Mouse (Mus musculus) forebrain, embryonic 15.5 days (tissue): Measurements from ENCODE around the gene Obscn. TPM values are rescaled to one million over a fixed set of nuclear protein-coding genes. Genes with fewer than 3 reads are reported as not detected.

Source experiments
- ATAC-seq: fragments of 200-750 bp; cut with Nextera tagmentation; replicated peaks from 2 replicates; pipeline ENCODE4 v1.8.0; 2017; ENCODE audit warnings: mild to moderate bottlenecking, moderate TSS enrichment, moderate library complexity
- H3K27ac ChIP-seq: fragments of 300-500 bp; sonication (generic); replicated peaks from 2 replicates; pipeline ENCODE4 v1.5.1; 2015; ENCODE audit warnings: mild to moderate bottlenecking, inconsistent platforms
- H3K27me3 ChIP-seq: fragments of 300-500 bp; sonication (generic); 2 replicates; pipeline ENCODE4 v1.6.1; 2015; ENCODE audit warnings: inconsistent platforms
- H3K36me3 ChIP-seq: fragments of 300-500 bp; sonication (generic); 2 replicates; pipeline ENCODE4 v1.6.1; 2015; ENCODE audit warnings: mild to moderate bottlenecking, inconsistent platforms
- H3K4me1 ChIP-seq: fragments of 300-500 bp; sonication (generic); 2 replicates; pipeline ENCODE4 v1.6.1; 2015; ENCODE audit warnings: inconsistent platforms
- H3K4me2 ChIP-seq: fragments of 300-500 bp; sonication (generic); replicated peaks from 2 replicates; pipeline ENCODE4 v1.6.1; 2015; ENCODE audit warnings: mild to moderate bottlenecking, inconsistent platforms
- H3K4me3 ChIP-seq: fragments of 300-500 bp; sonication (generic); 2 replicates; pipeline ENCODE4 v1.5.1; 2015; ENCODE audit warnings: mild to moderate bottlenecking, inconsistent platforms
- H3K9ac ChIP-seq: fragments of 300-500 bp; sonication (generic); replicated peaks from 2 replicates; pipeline ENCODE4 v1.6.1; 2015; ENCODE audit warnings: mild to moderate bottlenecking, inconsistent platforms
- H3K9me3 ChIP-seq: fragments of 300-500 bp; sonication (generic); 2 replicates; pipeline ENCODE4 v1.6.1; 2016; ENCODE audit warnings: inconsistent platforms
- WGBS: fragments of 180-500 bp; shearing (Covaris S2); methylation state at CpG from one replicate; pipeline ENCODE4 v1.1.7; 2015; ENCODE audit warnings: mixed read lengths; 5-methylcytosine and 5-hydroxymethylcytosine counted together
- polyA plus RNA-seq: library from polyadenylated mRNA; unstranded; fragments of >200 nt; fragmentation: Nextera tagmentation; extraction: Ambion mirVana; gene quantifications from 2 replicates; pipeline ENCODE4 v1.2.1, GENCODE M21; 2015

Obscn gene
- polyA plus RNA-seq, 1 experiment from 2014 or later: 0.19 TPM

DNA sequence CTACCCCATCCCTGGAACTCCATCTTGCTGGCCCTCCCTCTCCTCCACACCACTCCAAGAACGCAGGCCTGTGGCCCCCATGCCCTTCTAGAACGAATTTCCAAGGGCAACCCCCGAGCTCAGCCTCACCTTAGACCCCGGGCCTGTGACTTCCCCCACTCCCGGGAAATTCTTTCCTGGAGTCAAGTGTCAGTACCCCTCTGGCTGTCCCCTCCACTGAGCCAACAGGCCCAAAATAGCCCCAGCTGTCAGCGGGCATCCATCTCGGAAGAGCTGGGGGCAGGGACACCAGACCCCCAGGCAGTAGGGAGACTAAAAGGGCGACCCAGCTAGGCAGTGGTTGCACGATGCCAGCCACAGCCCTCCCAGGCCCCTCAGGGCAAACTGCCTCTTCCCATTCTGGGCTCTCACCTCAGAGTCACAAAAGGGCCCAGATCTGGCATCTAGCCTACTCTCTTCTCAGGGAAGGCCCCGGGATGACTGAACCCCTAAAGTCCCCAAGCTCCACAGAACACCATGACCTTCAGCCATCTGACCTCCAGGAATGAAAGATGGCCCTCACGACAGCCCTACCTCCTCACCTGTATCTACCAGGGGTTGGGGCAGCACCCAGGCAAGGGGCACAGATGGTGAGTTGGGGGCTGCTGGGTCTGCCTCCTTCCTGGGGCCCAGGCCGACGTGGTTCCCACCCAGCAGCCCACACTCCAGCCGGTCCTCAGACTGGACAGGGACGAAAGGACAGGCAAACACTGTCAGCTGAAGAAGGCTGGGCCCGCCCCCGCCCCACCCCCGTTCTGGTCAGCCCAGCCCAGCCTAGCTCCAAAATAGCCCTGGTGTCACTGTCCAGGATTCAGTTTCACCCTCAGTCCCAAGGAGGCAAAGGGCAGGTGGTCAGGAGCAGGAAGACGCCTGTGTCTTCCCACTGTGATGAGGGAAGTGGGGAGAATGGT, 2.6 kb upstream of the Obscn start:
- WGBS: 71% methylated on average over 19 of the region's 19 CpGs
- no peak for ATAC-seq
- H3K4me2 ChIP-seq: no peak overlapping the region
- peaks cover 40% of the 10 kb centered on the region for H3K27me3 ChIP-seq
- H3K4me1 ChIP-seq: peaks cover 3% of the 10 kb centered on the region; the same call in 1 of the 2 replicates
- H3K4me3 ChIP-seq: no peak overlapping the region
- no peak overlapping the region for H3K27ac ChIP-seq
- H3K36me3 ChIP-seq: no peaks in the 10 kb centered on the region
- no peaks in the 10 kb centered on the region for H3K9me3 ChIP-seq
- H3K9ac ChIP-seq: no peak overlapping the region

DNA sequence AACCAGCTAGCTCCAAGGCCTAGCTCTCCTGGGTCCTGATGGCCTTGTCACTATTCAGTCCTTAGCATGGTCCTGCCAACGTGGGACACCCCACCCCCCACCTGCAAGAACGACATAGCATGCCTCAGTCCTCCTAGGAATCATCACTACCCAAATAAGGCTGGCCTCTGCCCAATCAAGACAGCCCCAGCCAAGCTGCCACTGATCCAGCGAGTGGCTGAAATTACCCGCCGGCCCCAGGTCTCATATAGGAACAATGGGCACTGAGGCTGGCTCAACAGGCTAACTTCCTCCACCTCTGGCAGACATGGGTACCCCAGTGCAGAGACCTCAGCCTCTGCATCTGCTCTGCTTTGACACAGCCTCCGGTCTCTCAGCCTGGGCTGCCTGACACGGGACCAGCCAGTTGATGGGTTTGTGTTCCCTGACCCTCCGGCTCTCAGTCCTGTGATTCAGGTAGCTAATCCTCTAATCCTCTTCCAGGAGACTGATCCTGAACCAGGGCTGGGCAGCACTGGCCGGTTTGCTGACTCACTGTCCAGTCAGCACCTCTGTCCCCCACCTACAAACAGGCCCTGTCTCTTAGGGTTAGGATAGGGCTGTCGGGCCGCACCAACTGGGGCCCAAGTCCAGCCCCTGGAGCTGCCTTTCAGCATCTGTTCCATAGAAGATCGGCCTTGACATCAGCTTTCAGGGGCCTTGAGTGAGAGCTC, 948 bp upstream of the Obscn start:
- H3K4me1 ChIP-seq: peaks cover 3% of the 10 kb centered on the region; the same call in 1 of the 2 replicates
- 46% methylated on average over 12 of the region's 12 CpGs for WGBS
- peaks cover 54% of the 10 kb centered on the region for H3K27me3 ChIP-seq
- H3K9me3 ChIP-seq: no peaks in the 10 kb centered on the region
- no peak overlapping the region for H3K9ac ChIP-seq
- H3K27ac ChIP-seq: no peak overlapping the region
- H3K4me3 ChIP-seq: no peak overlapping the region
- no peak overlapping the region for H3K4me2 ChIP-seq
- H3K36me3 ChIP-seq: no peaks in the 10 kb centered on the region
- ATAC-seq: no peak

GRCm38 (mm10) chr11:59135051-59135820, 966 bp downstream of the Obscn start:
- ATAC-seq: no peak
- H3K9ac ChIP-seq: 0 out of 2 replicates have a peak overlapping the region, but pooled peaks have one; percentile 1
- H3K4me3 ChIP-seq: peak overlapping the region; percentile 25
- H3K27ac ChIP-seq: no peak overlapping the region
- H3K27me3 ChIP-seq: peaks cover 54% of the 10 kb centered on the region
- peak overlapping the region; percentile 40 for H3K4me2 ChIP-seq
- WGBS: 5% methylated on average over 55 of the region's 55 CpGs
- peaks cover 3% of the 10 kb centered on the region; the same call in 1 of the 2 replicates for H3K4me1 ChIP-seq
- H3K9me3 ChIP-seq: no peaks in the 10 kb centered on the region
- no peaks in the 10 kb centered on the region for H3K36me3 ChIP-seq

DNA sequence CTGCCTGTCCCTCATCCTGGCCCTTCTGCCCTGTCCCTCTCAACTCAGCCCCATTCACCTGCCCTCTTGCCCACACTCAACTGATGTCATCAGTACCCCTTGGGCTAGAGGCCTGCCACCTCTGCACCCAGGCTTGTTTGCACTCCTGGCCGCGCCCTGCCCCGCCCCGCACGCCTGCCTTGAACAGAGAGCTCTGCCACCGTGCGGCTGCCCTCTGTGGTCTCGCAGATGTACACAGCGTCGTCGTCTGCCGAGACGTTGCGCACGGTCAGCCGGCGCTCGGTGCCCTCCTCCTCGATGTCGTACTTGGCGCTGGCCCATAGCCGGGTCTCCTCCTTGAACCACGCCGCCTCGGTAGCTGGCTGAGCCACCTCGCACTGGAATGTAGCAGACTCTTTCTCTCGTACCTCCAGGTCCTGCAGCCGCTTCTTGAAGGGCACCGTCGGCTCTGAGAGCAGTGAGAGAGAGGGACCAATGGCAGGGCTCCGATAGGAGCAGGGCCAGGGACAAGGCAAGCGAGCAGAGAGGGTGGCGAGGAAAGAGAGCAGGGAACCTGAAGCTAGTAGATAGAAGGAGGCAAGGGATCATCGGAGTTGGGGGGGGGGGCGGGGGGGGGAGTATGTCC, 1.7 kb downstream of the Obscn start:
- peaks cover 3% of the 10 kb centered on the region; the same call in 1 of the 2 replicates for H3K4me1 ChIP-seq
- peak overlapping the region; percentile 12; the same call in 1 of the 2 replicates for H3K4me3 ChIP-seq
- peaks cover 54% of the 10 kb centered on the region for H3K27me3 ChIP-seq
- no peak for ATAC-seq
- no peaks in the 10 kb centered on the region for H3K36me3 ChIP-seq
- H3K27ac ChIP-seq: no peak overlapping the region
- no peak overlapping the region for H3K9ac ChIP-seq
- H3K9me3 ChIP-seq: no peaks in the 10 kb centered on the region
- peak overlapping the region; percentile 9; the same call in 1 of the 2 replicates for H3K4me2 ChIP-seq
- 6% methylated on average over 33 of the region's 35 CpGs for WGBS

GRCm38 (mm10) chr11:59132065-59132464, 4.1 kb downstream of the Obscn start:
- Histone ChIP-seq H3K4me1 (peaks cover 3% of the 10 kb centered on the region; the same call in 1 of the 2 replicates), H3K27me3 (peaks cover 45% of the 10 kb centered on the region)
- 68% methylated on average over 2 of the region's 3 CpGs for WGBS

GRCm38 (mm10) chr11:59131348-59131919, 4.8 kb downstream of the Obscn start:
- Histone ChIP-seq H3K4me1 (peaks cover 3% of the 10 kb centered on the region; the same call in 1 of the 2 replicates), H3K27ac (no peak overlapping the region), H3K4me2 (no peak overlapping the region), H3K36me3 (no peaks in the 10 kb centered on the region), H3K4me3 (no peak overlapping the region), H3K9me3 (no peaks in the 10 kb centered on the region), H3K9ac (no peak overlapping the region), H3K27me3 (peaks cover 39% of the 10 kb centered on the region)
- ATAC-seq: no peak
- 71% methylated on average over 18 of the region's 18 CpGs for WGBS

More at GRCm38 (mm10) chr11:59132065-59132464, 4.1 kb downstream of the Obscn start:
- H3K4me3 ChIP-seq: no peak overlapping the region
- no peak overlapping the region for H3K4me2 ChIP-seq
- H3K27ac ChIP-seq: no peak overlapping the region
- no peak overlapping the region for H3K9ac ChIP-seq
- H3K36me3 ChIP-seq: no peaks in the 10 kb centered on the region
- no peak for ATAC-seq
- no peaks in the 10 kb centered on the region for H3K9me3 ChIP-seq

GRCm38 (mm10) chr11:59130782-59131181, 5.4 kb downstream of the Obscn start:
- no peak overlapping the region for H3K9ac ChIP-seq
- no peak overlapping the region for H3K4me3 ChIP-seq
- ATAC-seq: no peak
- no peaks in the 10 kb centered on the region for H3K9me3 ChIP-seq
- H3K27me3 ChIP-seq: peaks cover 32% of the 10 kb centered on the region
- H3K36me3 ChIP-seq: no peaks in the 10 kb centered on the region
- H3K4me1 ChIP-seq: peaks cover 3% of the 10 kb centered on the region; the same call in 1 of the 2 replicates
- no peak overlapping the region for H3K27ac ChIP-seq
- WGBS: 88% methylated on average over 9 of the region's 9 CpGs
- H3K4me2 ChIP-seq: no peak overlapping the region

DNA sequence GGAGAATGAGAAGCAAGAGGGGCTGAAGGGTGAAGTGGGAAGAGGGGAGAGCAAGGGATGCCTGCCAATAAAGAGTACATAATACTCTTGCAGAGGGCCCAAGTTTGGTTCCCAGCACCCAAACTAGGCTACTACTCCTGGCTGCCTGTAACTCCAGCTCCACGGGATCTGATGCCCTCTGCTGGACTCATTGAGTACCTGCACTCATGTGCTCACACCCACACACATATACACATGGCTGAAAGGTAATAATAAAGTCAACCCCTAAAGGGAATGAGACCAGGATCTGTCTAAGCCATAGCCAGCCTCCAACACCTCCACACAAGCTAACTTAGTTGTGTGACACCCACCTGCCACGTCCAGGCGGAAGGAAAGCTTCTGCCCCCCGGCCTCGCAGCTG, 30.3 kb downstream of the Obscn start:
- Histone ChIP-seq H3K27me3 (no peaks in the 10 kb centered on the region), H3K9me3 (no peaks in the 10 kb centered on the region), H3K4me2 (no peak overlapping the region), H3K9ac (no peak overlapping the region), H3K36me3 (no peaks in the 10 kb centered on the region), H3K4me1 (no peaks in the 10 kb centered on the region), H3K27ac (no peak overlapping the region), H3K4me3 (no peak overlapping the region)
- 93% methylated on average over 5 of the region's 5 CpGs for WGBS
- no peak for ATAC-seq

- Histone ChIP-seq H3K9me3 (no peaks in the 10 kb centered on the region), H3K27ac (no peak overlapping the region), H3K4me3 (no peak overlapping the region), H3K27me3 (no peaks in the 10 kb centered on the region), H3K4me2 (no peak overlapping the region), H3K9ac (no peak overlapping the region), H3K4me1 (no peaks in the 10 kb centered on the region), H3K36me3 (no peaks in the 10 kb centered on the region)
- WGBS: 65% methylated on average over 3 of the region's 3 CpGs
- ATAC-seq: no peak
Measured at GRCm38 (mm10) chr11:59102324-59102723, 33.9 kb downstream of the Obscn start.

- no peak for ATAC-seq
- Histone ChIP-seq H3K4me2 (no peak overlapping the region), H3K4me1 (no peaks in the 10 kb centered on the region), H3K36me3 (no peaks in the 10 kb centered on the region), H3K9me3 (no peaks in the 10 kb centered on the region), H3K9ac (no peak overlapping the region), H3K4me3 (no peak overlapping the region), H3K27ac (no peak overlapping the region), H3K27me3 (no peaks in the 10 kb centered on the region)
- 20% methylated on average over 2 of the region's 2 CpGs for WGBS
Measured at GRCm38 (mm10) chr11:59098339-59098738, 37.9 kb downstream of the Obscn start.

DNA sequence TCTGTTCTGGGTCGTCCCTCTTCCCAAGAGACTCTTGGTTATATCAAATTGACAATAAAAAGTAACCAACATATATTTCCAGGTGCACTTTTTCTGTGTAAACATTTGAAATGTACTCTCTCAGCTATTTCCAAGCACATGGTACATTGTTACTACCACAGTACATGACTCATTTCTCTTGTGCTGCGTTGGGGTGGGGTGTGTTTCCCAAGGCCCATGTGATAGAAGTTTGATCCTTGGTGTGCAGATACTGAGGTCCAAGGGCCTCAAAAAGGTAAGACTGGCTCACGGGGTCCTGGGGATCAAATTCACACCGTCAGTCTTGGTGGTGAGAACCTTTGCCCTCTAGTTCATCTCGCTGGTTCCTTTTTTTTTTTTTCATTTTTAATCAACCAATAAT, 38.4 kb downstream of the Obscn start:
- WGBS: 80% methylated on average over 5 of the region's 5 CpGs
- Histone ChIP-seq H3K4me3 (no peak overlapping the region), H3K4me1 (no peaks in the 10 kb centered on the region), H3K9ac (no peak overlapping the region), H3K36me3 (no peaks in the 10 kb centered on the region), H3K4me2 (no peak overlapping the region), H3K27ac (no peak overlapping the region), H3K27me3 (no peaks in the 10 kb centered on the region), H3K9me3 (no peaks in the 10 kb centered on the region)
- no peak for ATAC-seq
